Mouse (Mus musculus) thymus, postnatal 36 days (tissue): ENCODE results near the gene Cdc6.

Source experiments
- DNase-seq, 2 experiments: peaks; one replicate each; pipeline ENCODE4 v3.0.0; 2022; ENCODE audit warnings: mixed read lengths in 2 of 2

Cdc6 gene

DNA sequence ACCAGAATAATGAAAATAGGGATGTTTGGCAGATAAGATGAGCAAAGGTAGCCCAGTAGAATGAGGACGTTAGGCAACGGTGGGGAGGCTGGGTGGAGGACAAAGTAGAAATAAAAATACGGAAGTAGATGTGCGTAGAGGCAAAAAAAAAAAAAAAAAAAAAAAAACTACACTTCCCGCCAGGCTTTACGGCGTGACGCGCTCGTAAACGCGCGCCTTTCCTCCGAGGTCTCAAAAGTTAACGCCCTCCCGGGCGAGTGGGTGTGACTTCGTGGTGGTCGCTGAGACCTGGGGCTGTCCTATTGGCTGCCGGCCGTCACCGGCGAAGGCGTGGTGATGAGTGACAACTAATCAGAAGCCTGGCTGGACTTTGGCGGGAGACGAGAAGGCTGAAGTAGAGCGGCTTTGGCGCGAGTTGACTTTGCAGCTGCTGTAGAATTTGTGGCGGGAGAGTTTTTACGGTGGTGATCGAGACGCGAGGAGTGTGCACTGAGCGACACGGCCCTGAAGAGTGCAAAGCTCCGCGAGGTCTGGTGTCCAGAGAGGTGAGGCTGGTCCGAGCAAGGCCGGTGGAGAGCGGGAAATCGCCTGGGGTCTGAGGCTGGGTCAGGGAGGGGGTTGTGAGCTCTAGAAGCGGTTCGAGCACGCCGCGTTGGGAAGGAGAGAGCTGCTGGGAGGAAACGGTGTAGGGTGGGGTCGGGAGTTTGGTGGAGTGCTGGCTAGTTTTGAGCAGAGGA lies at the start of gene Cdc6:
Cdc6 (plus strand) TSS at position 365 of the 737 bp plus-strand sequence.
- peak; percentile 94 to 98 for DNase-seq

GRCm38 (mm10) chr11:98858759-98859731 lies 48.6 kb upstream of the Cdc6 start:
- peak; percentile 71 to 80 for DNase-seq

DNA sequence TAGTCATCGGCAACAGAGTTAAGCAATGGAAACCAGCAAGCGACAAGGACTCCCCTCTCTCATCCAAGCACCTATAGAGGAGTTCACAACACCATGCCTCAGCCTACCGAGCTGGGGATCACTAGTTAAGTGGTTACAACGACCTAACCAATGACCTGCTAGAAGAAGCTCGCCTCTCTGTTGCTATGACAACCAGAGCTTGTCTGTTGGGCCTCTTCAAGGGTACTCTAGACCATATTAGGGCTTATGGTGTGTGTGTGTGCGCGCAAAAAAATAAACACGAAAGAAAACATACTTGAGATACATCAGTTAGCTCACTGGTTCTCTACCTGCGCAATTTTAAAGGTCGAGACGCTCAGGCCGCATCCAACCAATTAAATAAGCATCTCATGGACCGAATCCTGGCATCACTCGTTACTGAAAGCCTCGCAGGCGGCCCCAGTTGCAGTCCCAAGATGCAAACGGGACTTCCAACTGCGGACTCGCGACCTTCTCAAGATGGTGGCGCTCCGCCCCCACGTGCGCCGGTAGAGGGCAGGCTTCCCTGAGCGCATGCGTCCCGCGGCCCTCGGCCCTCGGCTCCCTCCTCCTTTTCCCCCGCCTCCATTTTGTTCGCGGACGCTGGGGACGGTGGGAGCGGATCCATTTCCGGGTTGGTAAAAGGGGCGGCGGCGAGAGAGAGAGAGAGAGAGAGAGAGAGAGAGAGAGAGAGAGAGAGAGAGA lies 44.4 kb upstream of the Cdc6 start, which contains the start of gene Wipf2:
Wipf2 (plus strand) TSS at position 611 of the 723 bp plus-strand sequence.
- peak; percentile 95 for DNase-seq

- DNase-seq, result peak; percentile 67 to 76
Measured at GRCm38 (mm10) chr11:98863751-98864429, 43.7 kb upstream of the Cdc6 start.

- no peak for DNase-seq
Measured at GRCm38 (mm10) chr11:98867293-98867692, 40.3 kb upstream of the Cdc6 start.

- DNase-seq, result no peak
Measured at GRCm38 (mm10) chr11:98869906-98870305, 37.7 kb upstream of the Cdc6 start.

- DNase-seq, result no peak
Measured at GRCm38 (mm10) chr11:98870791-98871190, 36.8 kb upstream of the Cdc6 start.

DNA sequence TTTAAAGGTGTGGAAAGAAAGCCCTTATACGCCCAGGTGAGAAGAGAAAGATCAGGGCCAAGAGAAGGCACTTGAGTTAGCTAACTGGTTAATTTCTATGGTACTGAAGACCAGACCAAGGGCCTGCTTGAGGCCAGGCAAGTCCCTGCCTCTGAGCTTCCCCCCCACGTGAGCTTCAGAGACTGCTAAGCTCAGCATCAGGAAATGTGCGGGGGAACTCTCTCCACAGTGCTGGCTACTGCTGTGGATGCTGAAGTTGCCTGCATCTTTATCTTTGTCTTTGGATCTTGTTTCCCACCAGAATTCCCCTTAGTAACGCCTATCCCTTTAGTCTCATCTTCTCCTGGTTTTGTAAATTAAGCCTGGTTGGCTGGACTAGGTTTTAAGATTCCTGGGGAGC lies 36.2 kb upstream of the Cdc6 start:
- DNase-seq, result no peak

DNA sequence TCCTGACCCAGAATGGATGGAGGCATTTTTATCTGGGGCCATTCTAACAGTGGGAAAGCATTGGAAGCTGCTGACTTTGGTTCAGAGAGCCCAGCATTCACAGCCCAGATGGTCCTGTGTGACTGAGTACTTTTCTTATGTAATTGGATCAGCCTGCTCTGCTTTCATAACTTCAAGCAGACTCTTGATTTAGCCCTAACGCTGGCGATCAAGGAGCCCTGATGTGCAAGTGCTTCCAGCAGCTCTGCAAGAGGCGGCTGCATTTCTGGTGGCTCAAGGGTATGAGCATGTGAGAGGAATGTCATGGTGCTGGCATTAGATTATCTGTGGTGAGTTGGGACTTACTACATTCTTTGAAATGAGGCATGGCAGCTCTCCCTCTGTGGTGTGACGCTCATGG lies 35.6 kb upstream of the Cdc6 start:
- no peak for DNase-seq

DNA sequence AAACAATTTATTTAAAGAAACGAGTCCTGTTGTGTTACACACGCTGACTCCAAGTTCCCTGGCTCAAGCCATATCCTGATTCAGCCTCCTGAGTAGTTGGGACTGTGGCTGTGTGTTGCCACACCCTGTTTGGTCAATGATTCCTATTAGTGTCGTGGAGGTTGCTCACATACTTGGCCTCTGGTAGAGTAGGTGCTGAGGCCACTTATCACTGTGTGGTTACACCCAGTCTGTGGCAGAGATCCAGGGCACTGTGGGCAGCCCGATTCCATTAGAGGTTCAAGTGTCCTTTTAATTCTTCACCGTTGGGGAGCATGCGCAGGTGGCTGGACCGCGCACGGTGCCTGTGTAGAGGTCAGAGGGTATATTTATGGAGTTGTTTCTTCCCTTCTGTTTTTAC lies 33.7 kb upstream of the Cdc6 start:
- DNase-seq, result no peak

DNA sequence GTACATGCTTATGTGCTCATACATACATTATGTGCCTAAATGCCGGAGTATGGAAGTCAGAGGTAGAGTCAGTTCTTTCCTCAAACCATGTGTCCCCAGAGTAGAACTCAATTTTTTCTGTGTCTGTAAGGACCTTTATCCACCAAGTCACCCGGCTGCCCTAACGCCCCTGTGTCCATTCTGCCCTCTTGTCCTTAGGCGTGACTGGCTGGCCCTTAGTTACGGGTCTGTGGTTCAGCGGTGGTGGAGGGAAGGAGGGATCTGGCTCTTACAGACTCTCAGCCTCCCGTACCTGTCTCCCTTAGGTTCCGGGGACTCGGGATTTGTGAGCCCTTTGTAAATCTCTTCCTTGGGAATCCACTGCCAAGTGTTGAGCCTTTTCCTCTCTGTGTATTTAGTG lies 30.6 kb upstream of the Cdc6 start:
- DNase-seq, result no peak

DNA sequence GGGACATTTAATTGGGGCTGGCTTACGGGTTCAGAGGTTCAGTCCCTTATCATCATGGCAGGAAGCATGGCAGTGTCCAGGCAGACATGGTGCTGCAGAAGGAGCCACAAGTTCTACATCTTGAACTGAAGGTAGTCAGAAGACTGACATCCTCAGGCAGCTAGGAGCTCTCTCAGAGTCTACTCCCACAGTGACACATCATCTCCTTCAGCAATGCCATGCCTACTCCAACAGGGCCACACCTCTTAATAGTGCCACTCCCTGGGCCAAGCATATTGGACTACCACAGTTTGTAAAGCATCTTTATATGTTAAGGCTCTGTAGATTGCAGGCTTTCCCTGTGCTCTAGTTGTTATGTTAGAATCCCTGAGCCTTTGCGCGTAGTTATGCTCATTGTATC lies 19.9 kb upstream of the Cdc6 start:
- DNase-seq, result no peak

- DNase-seq, result no peak
Measured at GRCm38 (mm10) chr11:98889077-98889476, 18.5 kb upstream of the Cdc6 start.

DNA sequence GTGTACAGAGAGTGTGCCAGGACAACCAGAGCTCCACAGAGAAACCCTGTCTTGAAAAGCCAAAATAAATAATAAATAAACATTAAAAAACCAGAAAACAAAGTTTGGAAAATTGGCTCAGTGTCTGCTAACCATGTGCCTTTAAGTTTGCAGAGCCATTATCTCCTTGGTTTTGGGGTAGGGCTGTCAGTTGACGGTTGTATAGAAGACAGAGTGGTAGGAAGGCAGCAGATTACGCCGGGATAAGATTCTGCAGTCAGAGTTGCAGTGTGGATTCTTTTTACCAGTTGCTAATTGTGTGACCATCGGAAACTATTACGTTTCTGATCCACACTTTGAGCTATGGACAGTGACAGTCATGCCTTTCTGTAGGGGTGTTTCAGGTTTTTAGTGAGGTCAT lies 17.6 kb upstream of the Cdc6 start:
- no peak for DNase-seq

- no peak for DNase-seq
Measured at GRCm38 (mm10) chr11:98892426-98892825, 15.2 kb upstream of the Cdc6 start.

DNA sequence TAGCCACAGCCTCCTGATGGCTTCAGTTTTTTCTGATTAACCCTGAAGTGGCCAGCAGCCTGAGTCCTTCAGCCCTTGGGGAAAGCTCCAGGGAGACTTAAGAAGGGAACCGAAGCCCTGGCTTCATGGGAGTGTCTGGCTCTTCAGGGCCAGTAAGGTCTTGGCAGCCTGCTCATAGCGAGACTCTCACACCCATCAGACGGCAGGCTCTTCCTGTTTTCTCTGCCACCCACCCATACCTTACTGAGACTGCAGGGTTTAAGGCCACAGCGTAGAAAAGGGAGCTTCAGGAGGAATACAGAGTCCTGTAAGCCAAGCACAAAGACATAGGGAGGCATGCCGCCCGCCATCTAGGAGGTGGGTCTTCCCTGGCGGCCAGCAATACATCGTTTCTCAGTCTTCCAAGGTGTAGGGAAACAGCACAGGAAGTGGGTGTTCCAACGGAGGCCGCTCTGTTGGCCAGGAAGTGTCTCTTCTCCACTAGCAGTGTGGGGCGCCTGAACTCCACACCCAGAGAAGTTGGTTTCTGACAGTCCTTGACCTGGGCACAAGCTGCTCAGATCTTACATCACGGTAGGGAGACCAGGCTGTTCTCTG lies 7.0 kb upstream of the Cdc6 start:
- DNase-seq, result peak; percentile 48 to 53

- no peak for DNase-seq
Measured at GRCm38 (mm10) chr11:98902621-98903245, 4.9 kb upstream of the Cdc6 start.

DNA sequence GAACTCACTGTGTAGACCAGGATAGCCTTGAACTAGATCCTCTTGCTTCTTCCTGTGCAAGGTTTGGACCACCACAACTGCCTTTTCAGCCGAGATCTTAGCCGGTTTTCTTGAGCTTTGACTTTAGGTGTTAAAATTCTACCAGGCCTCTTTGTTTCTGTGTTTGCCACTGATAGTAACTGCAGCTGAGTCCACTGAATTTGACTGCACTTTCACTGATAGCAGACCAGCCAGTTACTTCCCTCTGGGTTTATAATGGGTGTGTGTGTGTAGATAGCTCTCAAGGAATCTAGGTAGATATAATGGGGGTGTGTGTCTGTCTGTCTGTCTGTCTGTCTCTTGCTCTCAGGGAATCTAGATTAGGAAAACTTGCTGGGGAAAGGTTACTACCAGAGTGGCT lies 3.0 kb upstream of the Cdc6 start:
- no peak for DNase-seq

- DNase-seq, result no peak
Measured at GRCm38 (mm10) chr11:98905033-98905432, 2.6 kb upstream of the Cdc6 start.

DNA sequence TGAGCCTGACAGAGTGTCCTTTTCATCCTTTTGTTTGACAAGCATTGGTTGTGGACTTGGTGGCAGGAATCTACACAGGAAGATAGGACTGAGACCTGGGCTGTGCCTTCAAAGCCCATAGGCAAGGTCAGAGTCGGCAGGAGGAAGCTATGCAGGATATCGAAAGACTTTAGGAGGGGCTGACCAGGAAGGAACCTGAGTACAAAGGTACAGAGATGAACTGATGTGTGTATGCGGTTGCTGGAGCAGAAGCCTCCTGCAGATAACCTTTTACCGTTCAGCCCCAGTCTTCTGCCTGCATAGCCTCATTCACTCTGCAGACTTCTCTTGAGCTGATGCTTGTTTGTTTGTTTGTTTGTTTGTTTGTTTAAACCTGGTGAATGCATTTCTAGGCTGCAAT lies 2.0 kb upstream of the Cdc6 start:
- no peak for DNase-seq

DNA sequence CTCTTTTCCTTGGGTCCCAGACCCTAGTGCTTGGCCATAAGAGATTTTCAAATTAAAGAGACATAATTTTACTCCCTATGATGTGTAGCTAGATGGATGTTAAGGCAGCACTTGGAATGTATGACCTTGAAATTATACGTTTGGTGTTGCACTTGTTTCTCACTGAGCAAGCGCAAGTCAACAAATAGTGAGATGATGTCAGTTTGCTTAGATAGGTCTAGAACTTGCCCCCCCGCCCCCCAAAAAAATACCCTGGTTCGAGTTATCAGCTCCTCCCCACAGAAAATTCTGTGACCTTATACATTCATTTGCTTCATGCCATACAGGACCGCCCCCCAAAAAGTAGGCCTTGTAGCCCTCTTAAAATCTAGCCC lies 551 bp upstream of the Cdc6 start:
- DNase-seq, result no peak

- DNase-seq, result peak; percentile 81
Measured at GRCm38 (mm10) chr11:98909654-98910053, 2.1 kb downstream of the Cdc6 start.
